Mouse (Mus musculus) C2C12 (cell line): ENCODE results near the gene Pdcd1. TPM values are rescaled to one million over a fixed set of nuclear protein-coding genes. Genes with fewer than 3 reads are reported as not detected.

Source experiments
- H3K27me3 ChIP-seq: one replicate; pipeline ENCODE4 v1.6.1; 2011; ENCODE audit not compliant: control insufficient read depth, insufficient read depth, insufficient read length
- H3K36me3 ChIP-seq: one replicate; pipeline ENCODE4 v1.6.1; 2011; ENCODE audit not compliant: control insufficient read depth, insufficient read depth
- H3K4me3 ChIP-seq: one replicate; pipeline ENCODE4 v1.5.1; 2011; ENCODE audit warnings: mild to moderate bottlenecking, control low read depth; ENCODE audit not compliant: poor library complexity, insufficient read depth, severe bottlenecking
- H3K79me2 ChIP-seq: one replicate; pipeline ENCODE4 v1.6.1; 2011; ENCODE audit not compliant: control insufficient read depth, insufficient read depth
- H3K79me3 ChIP-seq: one replicate; pipeline ENCODE4 v1.6.1; 2011; ENCODE audit warnings: low read depth, control low read depth
- H3ac ChIP-seq: one replicate; pipeline ENCODE3; 2011; ENCODE audit warnings: low read depth; ENCODE audit not compliant: control insufficient read depth, insufficient read length
- CEBPB ChIP-seq: IDR thresholded peaks from one replicate; pipeline ENCODE4 v1.6.1; 2011; ENCODE audit warnings: low read depth, mild to moderate bottlenecking, control low read depth, moderate library complexity
- CTCF ChIP-seq: IDR thresholded peaks from one replicate; pipeline ENCODE4 v1.5.1; 2011; ENCODE audit not compliant: control insufficient read depth, insufficient read depth, insufficient read length
- FOSL1 ChIP-seq: IDR thresholded peaks from one replicate; pipeline ENCODE4 v1.8.0; 2011; ENCODE audit warnings: mild to moderate bottlenecking, low read length; ENCODE audit not compliant: poor library complexity, insufficient read depth, severe bottlenecking
- MAX ChIP-seq: IDR thresholded peaks from one replicate; pipeline ENCODE4 v1.6.1; 2011; ENCODE audit warnings: mild to moderate bottlenecking, control low read depth
- MYOD1 ChIP-seq: IDR thresholded peaks from one replicate; pipeline ENCODE4 v1.6.1; 2011; ENCODE audit warnings: low read depth; ENCODE audit not compliant: control insufficient read depth, insufficient read length
- MYOG ChIP-seq: IDR thresholded peaks from one replicate; pipeline ENCODE4 v1.6.1; 2011; ENCODE audit not compliant: control insufficient read depth, insufficient read length; ENCODE audit errors: extremely low read depth
- USF1 ChIP-seq: IDR thresholded peaks from one replicate; pipeline ENCODE4 v1.6.1; 2011; ENCODE audit warnings: low read depth, mild to moderate bottlenecking, control low read depth, moderate library complexity
- long read RNA-seq, 2 experiments: library from polyadenylated mRNA; unstranded; transcript quantifications; one replicate each; pipeline ENCODE4 v2.0.0; 2019 to 2020
- polyA plus RNA-seq: library from polyadenylated mRNA; unstranded; fragments of >200 nt; fragmentation: generic; extraction: Trizol; gene quantifications from one replicate; pipeline ENCODE4 v1.2.1, GENCODE M21; 2012; ENCODE audit warnings: missing spikeins

Pdcd1 gene
- polyA plus RNA-seq = not detected
- long read RNA-seq, experiment 1 = 0 reads
- long read RNA-seq, experiment 2 = 0 reads

- Histone ChIP-seq H3ac (no peak within 1 kb of the TSS), H3K79me2 (no peaks in the 10 kb centered on the region), H3K36me3 (no peaks in the 10 kb centered on the region), H3K79me3 (no peaks in the 10 kb centered on the region), H3K27me3 (peaks cover 8% of the 10 kb centered on the region), H3K4me3 (no peak within 1 kb of the TSS)
- no peak for TF ChIP-seq MAX
- no peak for TF ChIP-seq FOSL1
- TF ChIP-seq MYOD1 = no peak
- no peak for TF ChIP-seq MYOG
- TF ChIP-seq CTCF = no peak
- no peak for TF ChIP-seq CEBPB
- no peak for TF ChIP-seq USF1
These were observed at the start of gene Pdcd1 for GRCm38 (mm10) chr1:94052373-94052772. Gene Pdcd1, minus strand, starts transcription at chr1:94052553.

- TF ChIP-seq MAX (no peak), MYOD1 (no peak), USF1 (no peak), MYOG (no peak)
- no peaks in the 10 kb centered on the region for H3K79me3 ChIP-seq
- H3K36me3 ChIP-seq = no peaks in the 10 kb centered on the region
- H3K4me3 ChIP-seq = no peak overlapping the region
- no peak overlapping the region for H3ac ChIP-seq
- H3K27me3 ChIP-seq = no peaks in the 10 kb centered on the region
- H3K79me2 ChIP-seq = no peaks in the 10 kb centered on the region
These were observed 39.4 kb upstream of the Pdcd1 start for GRCm38 (mm10) chr1:94091788-94092187.

DNA sequence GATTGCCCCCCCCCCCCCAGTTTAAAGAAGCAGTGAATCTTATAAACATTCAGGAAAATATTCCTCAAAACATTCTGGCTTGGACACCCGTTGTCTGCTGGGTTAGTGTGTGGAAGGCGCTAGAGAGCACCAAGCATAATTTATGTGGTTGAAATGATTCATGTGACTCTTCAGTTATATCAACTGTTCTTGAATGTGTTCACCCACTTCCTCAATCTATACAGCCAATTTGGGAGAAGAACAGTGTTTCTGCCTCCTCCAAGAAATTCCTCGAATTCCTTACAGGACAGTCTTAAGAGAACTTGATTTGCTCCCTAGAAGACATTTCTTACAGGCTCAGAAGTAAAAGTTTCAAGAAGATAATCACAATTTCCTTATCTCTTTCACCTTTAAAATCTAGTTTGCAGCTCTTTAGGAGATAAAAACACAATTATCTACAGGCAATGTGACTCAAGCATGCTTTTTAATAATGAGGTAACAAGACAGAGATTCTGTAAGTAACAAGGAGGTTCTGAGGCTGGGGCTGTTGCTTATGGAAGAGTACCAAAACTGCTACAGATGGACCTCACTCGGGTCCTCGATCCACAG lies 34.1 kb upstream of the Pdcd1 start:
- Histone ChIP-seq H3K36me3 (no peaks in the 10 kb centered on the region), H3K4me3 (no peak overlapping the region), H3K79me3 (no peaks in the 10 kb centered on the region), H3K79me2 (no peaks in the 10 kb centered on the region), H3ac (no peak overlapping the region), H3K27me3 (peaks cover 12% of the 10 kb centered on the region)
- TF ChIP-seq USF1 (no peak), MYOD1 (no peak), MAX (no peak), MYOG (no peak), FOSL1 (no peak), CEBPB (no peak), CTCF (no peak)

GRCm38 (mm10) chr1:94085324-94086105 lies 33.2 kb upstream of the Pdcd1 start:
- Histone ChIP-seq H3K79me3 (no peaks in the 10 kb centered on the region), H3K4me3 (no peak overlapping the region), H3K36me3 (no peaks in the 10 kb centered on the region), H3ac (no peak overlapping the region), H3K27me3 (peaks cover 19% of the 10 kb centered on the region), H3K79me2 (no peaks in the 10 kb centered on the region)
- TF ChIP-seq FOSL1 (no peak), CTCF (no peak), MYOD1 (no peak), MYOG (no peak), MAX (no peak), CEBPB (no peak), USF1 (no peak)

DNA sequence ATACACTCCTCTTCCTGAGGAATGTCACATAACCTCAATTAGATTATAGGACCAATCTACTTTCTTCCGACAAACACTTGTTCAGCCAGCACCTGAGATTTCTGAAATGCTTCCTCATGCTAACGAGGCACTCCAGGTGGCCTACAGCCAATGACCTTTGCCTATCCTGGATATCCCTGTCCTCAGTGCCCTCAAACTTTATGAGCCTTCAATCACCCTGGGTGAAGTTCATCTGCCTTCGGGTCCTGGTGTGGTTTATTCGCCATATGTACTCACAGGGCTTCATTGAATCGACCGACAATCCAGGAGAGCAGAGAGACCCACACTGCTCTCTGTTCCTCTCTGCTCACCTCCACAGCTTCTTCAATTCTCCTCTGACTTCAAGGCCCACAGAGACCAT lies 29.4 kb upstream of the Pdcd1 start:
- Histone ChIP-seq H3K36me3 (no peaks in the 10 kb centered on the region), H3K79me2 (no peaks in the 10 kb centered on the region), H3K4me3 (no peak overlapping the region), H3K79me3 (no peaks in the 10 kb centered on the region), H3ac (no peak overlapping the region), H3K27me3 (peaks cover 26% of the 10 kb centered on the region)
- TF ChIP-seq CEBPB (no peak), FOSL1 (no peak), CTCF (no peak)

DNA sequence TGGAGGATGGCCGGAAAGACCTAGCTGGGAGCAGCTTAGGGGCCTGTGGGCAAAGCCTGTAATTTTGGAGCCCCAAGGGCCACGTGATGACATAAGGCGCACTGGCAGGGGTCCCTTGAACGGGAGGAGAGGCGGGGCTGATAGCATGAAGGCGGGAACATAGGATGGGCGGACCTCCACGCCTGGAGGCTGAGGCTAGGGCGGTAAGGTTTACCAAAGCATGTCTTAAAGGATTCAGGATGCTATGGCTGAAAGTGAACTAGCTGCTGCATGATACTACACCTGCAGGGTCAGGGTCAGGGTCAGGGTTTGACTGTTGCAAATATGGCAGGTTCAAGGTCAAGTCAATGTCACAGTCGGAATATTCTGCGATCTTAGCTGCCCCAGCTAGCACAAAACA lies 28.8 kb upstream of the Pdcd1 start:
- Histone ChIP-seq H3ac (no peak overlapping the region), H3K36me3 (no peaks in the 10 kb centered on the region), H3K79me2 (no peaks in the 10 kb centered on the region), H3K4me3 (no peak overlapping the region), H3K27me3 (peaks cover 26% of the 10 kb centered on the region), H3K79me3 (no peaks in the 10 kb centered on the region)
- no peak for TF ChIP-seq USF1
- no peak for TF ChIP-seq CEBPB
- no peak for TF ChIP-seq MYOD1
- no peak for TF ChIP-seq FOSL1
- TF ChIP-seq CTCF = no peak
- TF ChIP-seq MAX = no peak
- TF ChIP-seq MYOG = no peak
